Mouse (Mus musculus): ENCODE data around the gene Hcfc1r1. TPM values are rescaled to one million over a fixed set of nuclear protein-coding genes. Genes with fewer than 3 reads are reported as not detected.

The Hcfc1r1 gene
- polyA plus RNA-seq, 1 experiment, result 253 TPM

GRCm38 (mm10) chr17:23694491-23694890, 21.1 kb downstream of the Hcfc1r1 start:
- TF ChIP-seq CEBPB (IDR thresholded peaks at IDR 0.05; ENCODE audit: low read depth) (no peak), MYOD1 (IDR thresholded peaks at IDR 0.05; ENCODE audit: control insufficient read depth, insufficient read length, low read depth) (no peak), USF1 (IDR thresholded peaks at IDR 0.05; ENCODE audit: low read depth) (no peak), MAX (IDR thresholded peaks at IDR 0.05) (no peak), CTCF (IDR thresholded peaks at IDR 0.05; ENCODE audit: control insufficient read depth, insufficient read depth, insufficient read length) (no peak), FOSL1 (IDR thresholded peaks at IDR 0.05; ENCODE audit: insufficient read depth, low read length, poor library complexity, severe bottlenecking) (no peak), MYOG (IDR thresholded peaks at IDR 0.05; ENCODE audit: control insufficient read depth, extremely low read depth, insufficient read length) (no peak)
- no peaks in the 10 kb centered on the region for H3K27me3 ChIP-seq (ENCODE audit: control insufficient read depth, insufficient read depth, insufficient read length)
- H3K79me3 ChIP-seq (ENCODE audit: low read depth), result no peaks in the 10 kb centered on the region
- H3K4me3 ChIP-seq (ENCODE audit: insufficient read depth, poor library complexity, severe bottlenecking), result no peak overlapping the region
- H3K79me2 ChIP-seq (ENCODE audit: control insufficient read depth, insufficient read depth), result no peaks in the 10 kb centered on the region
- H3ac ChIP-seq (ENCODE audit: control insufficient read depth, insufficient read length, low read depth), result no peak overlapping the region
- no peaks in the 10 kb centered on the region for H3K36me3 ChIP-seq (ENCODE audit: control insufficient read depth, insufficient read depth)

GRCm38 (mm10) chr17:23695801-23696200, 22.4 kb downstream of the Hcfc1r1 start:
- Histone ChIP-seq H3K36me3 (ENCODE audit: control insufficient read depth, insufficient read depth) (no peaks in the 10 kb centered on the region), H3K79me3 (ENCODE audit: low read depth) (no peaks in the 10 kb centered on the region), H3K79me2 (ENCODE audit: control insufficient read depth, insufficient read depth) (no peaks in the 10 kb centered on the region), H3K4me3 (ENCODE audit: insufficient read depth, poor library complexity, severe bottlenecking) (no peak overlapping the region), H3ac (ENCODE audit: control insufficient read depth, insufficient read length, low read depth) (no peak overlapping the region), H3K27me3 (ENCODE audit: control insufficient read depth, insufficient read depth, insufficient read length) (no peaks in the 10 kb centered on the region)
- no peak for TF ChIP-seq CEBPB (IDR thresholded peaks at IDR 0.05; ENCODE audit: low read depth)
- TF ChIP-seq MYOG (IDR thresholded peaks at IDR 0.05; ENCODE audit: control insufficient read depth, extremely low read depth, insufficient read length), result no peak
- no peak for TF ChIP-seq CTCF (IDR thresholded peaks at IDR 0.05; ENCODE audit: control insufficient read depth, insufficient read depth, insufficient read length)
- TF ChIP-seq USF1 (IDR thresholded peaks at IDR 0.05; ENCODE audit: low read depth), result no peak
- no peak for TF ChIP-seq MYOD1 (IDR thresholded peaks at IDR 0.05; ENCODE audit: control insufficient read depth, insufficient read length, low read depth)
- TF ChIP-seq FOSL1 (IDR thresholded peaks at IDR 0.05; ENCODE audit: insufficient read depth, low read length, poor library complexity, severe bottlenecking), result no peak
- TF ChIP-seq MAX (IDR thresholded peaks at IDR 0.05), result no peak

GRCm38 (mm10) chr17:23699131-23700077, 26.0 kb downstream of the Hcfc1r1 start:
- Histone ChIP-seq H3K27me3 (ENCODE audit: control insufficient read depth, insufficient read depth, insufficient read length) (no peaks in the 10 kb centered on the region), H3K79me2 (ENCODE audit: control insufficient read depth, insufficient read depth) (no peaks in the 10 kb centered on the region), H3K4me3 (ENCODE audit: insufficient read depth, poor library complexity, severe bottlenecking) (peak overlapping the region; percentile 41), H3K36me3 (ENCODE audit: control insufficient read depth, insufficient read depth) (no peaks in the 10 kb centered on the region), H3ac (ENCODE audit: control insufficient read depth, insufficient read length, low read depth) (peak overlapping the region; percentile 48), H3K79me3 (ENCODE audit: low read depth) (no peaks in the 10 kb centered on the region)
- TF ChIP-seq MYOG (IDR thresholded peaks at IDR 0.05; ENCODE audit: control insufficient read depth, extremely low read depth, insufficient read length), result no peak
- no peak for TF ChIP-seq MAX (IDR thresholded peaks at IDR 0.05)
- TF ChIP-seq MYOD1 (IDR thresholded peaks at IDR 0.05; ENCODE audit: control insufficient read depth, insufficient read length, low read depth), result no peak
- TF ChIP-seq CTCF (IDR thresholded peaks at IDR 0.05; ENCODE audit: control insufficient read depth, insufficient read depth, insufficient read length), result no peak
- TF ChIP-seq CEBPB (IDR thresholded peaks at IDR 0.05; ENCODE audit: low read depth), result no peak
- no peak for TF ChIP-seq FOSL1 (IDR thresholded peaks at IDR 0.05; ENCODE audit: insufficient read depth, low read length, poor library complexity, severe bottlenecking)
- TF ChIP-seq USF1 (IDR thresholded peaks at IDR 0.05; ENCODE audit: low read depth), result no peak

- H3K27me3 ChIP-seq (ENCODE audit: control insufficient read depth, insufficient read depth, insufficient read length), result no peaks in the 10 kb centered on the region
- H3K79me2 ChIP-seq (ENCODE audit: control insufficient read depth, insufficient read depth), result no peaks in the 10 kb centered on the region
- no peaks in the 10 kb centered on the region for H3K79me3 ChIP-seq (ENCODE audit: low read depth)
- H3K4me3 ChIP-seq (ENCODE audit: insufficient read depth, poor library complexity, severe bottlenecking), result peak overlapping the region; percentile 41
- H3K36me3 ChIP-seq (ENCODE audit: control insufficient read depth, insufficient read depth), result no peaks in the 10 kb centered on the region
- no peak for TF ChIP-seq MYOG (IDR thresholded peaks at IDR 0.05; ENCODE audit: control insufficient read depth, extremely low read depth, insufficient read length)
- peak; percentile 64 for TF ChIP-seq MAX (IDR thresholded peaks at IDR 0.05)
- no peak for TF ChIP-seq MYOD1 (IDR thresholded peaks at IDR 0.05; ENCODE audit: control insufficient read depth, insufficient read length, low read depth)
- peak; percentile 93 for TF ChIP-seq CTCF (IDR thresholded peaks at IDR 0.05; ENCODE audit: control insufficient read depth, insufficient read depth, insufficient read length)
- peak overlapping the region; percentile 48 for H3ac ChIP-seq (ENCODE audit: control insufficient read depth, insufficient read length, low read depth)
Observed at GRCm38 (mm10) chr17:23700079-23700478, 26.7 kb downstream of the Hcfc1r1 start.

GRCm38 (mm10) chr17:23703301-23703700, 29.9 kb downstream of the Hcfc1r1 start:
- no peaks in the 10 kb centered on the region for H3K36me3 ChIP-seq (ENCODE audit: control insufficient read depth, insufficient read depth)
- no peaks in the 10 kb centered on the region for H3K79me2 ChIP-seq (ENCODE audit: control insufficient read depth, insufficient read depth)
- TF ChIP-seq CTCF (IDR thresholded peaks at IDR 0.05; ENCODE audit: control insufficient read depth, insufficient read depth, insufficient read length) (no peak), USF1 (IDR thresholded peaks at IDR 0.05; ENCODE audit: low read depth) (no peak), CEBPB (IDR thresholded peaks at IDR 0.05; ENCODE audit: low read depth) (no peak), MYOG (IDR thresholded peaks at IDR 0.05; ENCODE audit: control insufficient read depth, extremely low read depth, insufficient read length) (no peak), MAX (IDR thresholded peaks at IDR 0.05) (no peak), MYOD1 (IDR thresholded peaks at IDR 0.05; ENCODE audit: control insufficient read depth, insufficient read length, low read depth) (no peak), FOSL1 (IDR thresholded peaks at IDR 0.05; ENCODE audit: insufficient read depth, low read length, poor library complexity, severe bottlenecking) (no peak)
- H3K79me3 ChIP-seq (ENCODE audit: low read depth), result no peaks in the 10 kb centered on the region
- H3K27me3 ChIP-seq (ENCODE audit: control insufficient read depth, insufficient read depth, insufficient read length), result no peaks in the 10 kb centered on the region
- H3K4me3 ChIP-seq (ENCODE audit: insufficient read depth, poor library complexity, severe bottlenecking), result no peak overlapping the region
- no peak overlapping the region for H3ac ChIP-seq (ENCODE audit: control insufficient read depth, insufficient read length, low read depth)
